21 mouse cellular contexts compared by ENCODE assay signal in the genomic region with DNA sequence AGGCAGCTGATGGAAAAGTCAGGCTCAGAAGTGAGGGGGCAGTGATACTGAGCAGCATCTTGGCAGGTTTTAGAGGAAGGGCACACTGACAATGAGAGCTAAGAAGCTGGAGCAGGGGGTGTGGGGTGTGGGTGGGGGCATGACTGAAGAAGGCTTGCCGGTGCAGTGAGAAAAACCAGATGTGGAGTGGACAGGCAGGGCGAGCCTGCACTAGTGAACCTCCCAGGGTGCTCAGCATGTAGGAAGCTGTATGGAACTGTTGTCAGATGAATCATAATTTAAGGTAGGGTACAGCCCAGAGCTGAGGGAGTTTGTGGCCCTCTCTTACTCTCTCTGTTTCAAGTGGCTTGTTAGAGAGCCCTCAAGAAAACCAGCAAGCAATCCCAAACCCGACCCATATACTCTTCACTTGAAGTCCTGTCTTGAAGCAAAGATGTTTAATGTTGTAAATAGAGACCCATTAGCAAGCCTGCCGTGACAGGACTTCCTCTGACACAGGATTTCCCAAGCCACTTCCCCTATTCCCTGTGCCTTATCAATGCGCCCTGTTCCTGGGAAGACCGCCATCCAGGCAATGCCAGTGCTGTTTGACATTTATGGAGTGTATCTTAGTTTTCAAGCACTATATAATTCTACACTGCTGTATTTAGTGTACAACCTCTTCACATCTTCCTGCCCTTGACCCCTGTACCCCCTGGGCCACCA.
DNase-seq lines count a peak whose midpoint lies in the region; ATAC-seq and TF ChIP-seq lines count a peak whose summit lies in the region.
"Had no signal": no experiment of that assay in that cellular context is flagged by ENCODE, and none has a peak within 500 bp of the region (broad histone marks: within the 10 kb centered on the region; RNA-seq: fewer than 3 reads in every experiment).

No protein-coding gene starts in this region.

- intact Hi-C loops in left cerebral cortex, postnatal 25 days (cut with DNase I): no loop called here

- TF ChIP-seq CTCF in stomach, postnatal 0 days (IDR thresholded peaks at IDR 0.05; ENCODE audit: low read depth): no peak

- H3K27ac ChIP-seq in heart, embryonic 14.5 days (replicated peaks in 1 of 2; ENCODE audit: control insufficient read depth in 1 of 2, insufficient read depth in 1 of 2, low read depth in 2 of 2, low read length in 2 of 2): no peak overlapping the region
- H3K27ac ChIP-seq in liver, embryonic 12.5 days: no peak overlapping the region
- no peak overlapping the region for H3K27ac ChIP-seq in embryonic facial prominence, embryonic 11.5 days (replicated peaks; ENCODE audit: low read depth, low read length)
- peak overlapping the region; percentile 30; the same call in 1 of the 2 replicates for H3K27ac ChIP-seq in stomach, postnatal 0 days (replicated peaks)
- H3K27ac ChIP-seq: forebrain, embryonic 15.5 days; hindbrain, embryonic 13.5 days; limb, embryonic 12.5 days; liver, embryonic 14.5 days; macrophage; stomach, embryonic 15.5 days had no signal

- H3K4me2 ChIP-seq in heart, embryonic 14.5 days (ENCODE audit: low read length): no peak overlapping the region
- no peak overlapping the region for H3K4me2 ChIP-seq in liver, embryonic 12.5 days
- H3K4me2 ChIP-seq in embryonic facial prominence, embryonic 11.5 days (ENCODE audit: low read depth, low read length): no peak overlapping the region
- no peak overlapping the region; the same call in 1 of the 2 replicates for H3K4me2 ChIP-seq in stomach, postnatal 0 days (replicated peaks; ENCODE audit: low read depth)
- H3K4me2 ChIP-seq: forebrain, embryonic 15.5 days; hindbrain, embryonic 13.5 days; limb, embryonic 12.5 days; stomach, embryonic 15.5 days had no signal

- TF ChIP-seq EP300 in stomach, postnatal 0 days (optimal IDR thresholded peaks at IDR 0.05): no peak

- DNase-seq in heart, adult 9 months (ENCODE audit: low spot score in 2 of 2): no peak
- peak; percentile 6 for DNase-seq in liver
- DNase-seq in embryonic facial prominence, embryonic 11.5 days (ENCODE audit: low spot score): peak; percentile 19
- no peak for DNase-seq in stomach, postnatal 0 days (ENCODE audit: low spot score)
- no peak for DNase-seq in left cerebral cortex, postnatal 25 days (ENCODE audit: low spot score in 2 of 2)
- DNase-seq: adrenal gland, postnatal 25 days; cerebellum, adult 8-10 months; cerebellum, postnatal 36 days; kidney, postnatal 25 days; layer of hippocampus, postnatal 36 days had no signal

- H3K27me3 ChIP-seq in heart, embryonic 14.5 days (ENCODE audit: control insufficient read depth, insufficient read depth, low read length): no peaks in the 10 kb centered on the region
- H3K27me3 ChIP-seq in liver, embryonic 12.5 days (replicated peaks): no peaks in the 10 kb centered on the region
- H3K27me3 ChIP-seq in embryonic facial prominence, embryonic 11.5 days (ENCODE audit: control insufficient read depth, insufficient read depth, low read length): no peaks in the 10 kb centered on the region
- no peaks in the 10 kb centered on the region for H3K27me3 ChIP-seq in stomach, postnatal 0 days (ENCODE audit: control insufficient read depth, insufficient read depth, low read length)
- H3K27me3 ChIP-seq: forebrain, embryonic 15.5 days; hindbrain, embryonic 13.5 days; stomach, embryonic 15.5 days had no signal

- peaks cover 2 to 7% of the 10 kb centered on the region in 2 experiments; a peak in 3 of 4 replicates for H3K4me1 ChIP-seq in heart, embryonic 14.5 days (ENCODE audit: control insufficient read depth in 2 of 2, insufficient read depth in 2 of 2, low read length in 2 of 2)
- 0 out of 2 replicates have a peak, but pooled peaks cover 3% of the 10 kb centered on the region for H3K4me1 ChIP-seq in liver, embryonic 12.5 days
- no peaks in the 10 kb centered on the region for H3K4me1 ChIP-seq in embryonic facial prominence, embryonic 11.5 days (ENCODE audit: control insufficient read depth, insufficient read depth, low read length)
- H3K4me1 ChIP-seq in stomach, postnatal 0 days (replicated peaks; ENCODE audit: control insufficient read depth, insufficient read depth): 0 out of 2 replicates have a peak, but pooled peaks cover 3% of the 10 kb centered on the region
- H3K4me1 ChIP-seq: forebrain, embryonic 15.5 days had no signal

- H3K9me3 ChIP-seq in heart, embryonic 14.5 days (ENCODE audit: control insufficient read depth, low read length): no peaks in the 10 kb centered on the region
- H3K9me3 ChIP-seq in liver, embryonic 12.5 days (replicated peaks): no peaks in the 10 kb centered on the region
- no peaks in the 10 kb centered on the region for H3K9me3 ChIP-seq in embryonic facial prominence, embryonic 11.5 days (replicated peaks; ENCODE audit: control insufficient read depth, low read length)
- H3K9me3 ChIP-seq in stomach, postnatal 0 days (ENCODE audit: control insufficient read depth, low read length): no peaks in the 10 kb centered on the region
- H3K9me3 ChIP-seq: forebrain, embryonic 15.5 days; hindbrain, embryonic 13.5 days; limb, embryonic 12.5 days; stomach, embryonic 15.5 days had no signal

- H3K9ac ChIP-seq in heart, embryonic 14.5 days (ENCODE audit: low read length): no peak overlapping the region
- H3K9ac ChIP-seq in liver, embryonic 12.5 days: no peak overlapping the region
- no peak overlapping the region for H3K9ac ChIP-seq in embryonic facial prominence, embryonic 11.5 days (replicated peaks; ENCODE audit: low read length)
- no peak overlapping the region for H3K9ac ChIP-seq in stomach, postnatal 0 days (ENCODE audit: low read length)
- H3K9ac ChIP-seq: forebrain, embryonic 15.5 days; hindbrain, embryonic 13.5 days; limb, embryonic 12.5 days; liver, embryonic 14.5 days; stomach, embryonic 15.5 days had no signal

- H3K36me3 ChIP-seq in heart, embryonic 14.5 days (ENCODE audit: control insufficient read depth, insufficient read depth, low read length): no peaks in the 10 kb centered on the region
- no peaks in the 10 kb centered on the region for H3K36me3 ChIP-seq in liver, embryonic 12.5 days
- no peaks in the 10 kb centered on the region for H3K36me3 ChIP-seq in embryonic facial prominence, embryonic 11.5 days (replicated peaks; ENCODE audit: control insufficient read depth, insufficient read depth, low read depth, low read length)
- H3K36me3 ChIP-seq in stomach, postnatal 0 days (ENCODE audit: control insufficient read depth, insufficient read depth, low read length): no peaks in the 10 kb centered on the region
- H3K36me3 ChIP-seq: forebrain, embryonic 15.5 days; hindbrain, embryonic 13.5 days; limb, embryonic 12.5 days; stomach, embryonic 15.5 days had no signal

- WGBS in heart, embryonic 14.5 days: 32% methylated on average over 6 of the region's 6 CpGs
- 33% methylated on average over 6 of the region's 6 CpGs for WGBS in liver, embryonic 12.5 days (ENCODE audit: insufficient replicate concordance)
- 68% methylated on average over 6 of the region's 6 CpGs for WGBS in embryonic facial prominence, embryonic 11.5 days
- 58% methylated on average over 6 of the region's 6 CpGs for WGBS in stomach, postnatal 0 days

- peak; percentile 59 for ATAC-seq in heart, embryonic 14.5 days (ENCODE audit: insufficient number of reproducible peaks, insufficient read depth, low FRiP score, low read depth)
- ATAC-seq in liver, embryonic 12.5 days: no peak
- ATAC-seq in embryonic facial prominence, embryonic 11.5 days (replicated peaks; ENCODE audit: insufficient number of reproducible peaks, low FRiP score, low TSS enrichment, low read depth): no peak
- ATAC-seq in stomach, postnatal 0 days (ENCODE audit: low FRiP score, low TSS enrichment): peak; percentile 21; the same call in 1 of the 2 replicates
- ATAC-seq: forebrain, embryonic 15.5 days; inflammation-experienced regulatory T-cells, adult 6 months; lung, postnatal 0 days; midbrain, embryonic 16.5 days had no signal

- H3K4me3 ChIP-seq in heart, embryonic 14.5 days (ENCODE audit: control insufficient read depth in 1 of 2, insufficient read depth in 1 of 2, low read depth in 1 of 2, low read length in 2 of 2): no peak overlapping the region
- H3K4me3 ChIP-seq in liver, embryonic 12.5 days: no peak overlapping the region
- no peak overlapping the region for H3K4me3 ChIP-seq in embryonic facial prominence, embryonic 11.5 days (ENCODE audit: low read depth, low read length)
- H3K4me3 ChIP-seq in stomach, postnatal 0 days (ENCODE audit: low read depth, low read length): no peak overlapping the region
- H3K4me3 ChIP-seq: forebrain, embryonic 15.5 days; hindbrain, embryonic 13.5 days; limb, embryonic 12.5 days; stomach, embryonic 15.5 days had no signal

Comparison
In these comparisons a context has a peak if more than half of its experiments do, and no peak if none do; other contexts are left out.
1. ATAC-seq: peak in heart, embryonic 14.5 days (single experiment) and stomach, postnatal 0 days (single experiment); none in liver, embryonic 12.5 days (single experiment) and embryonic facial prominence, embryonic 11.5 days (single experiment).
2. DNase-seq: peak in liver (single experiment) and embryonic facial prominence, embryonic 11.5 days (single experiment); none in heart, adult 9 months (0 of 2), stomach, postnatal 0 days (single experiment) and left cerebral cortex, postnatal 25 days (0 of 2).